ENCODE assay signal across 27 mouse cellular contexts in genomic region chr3:89107545-89107944, GRCm38 (mm10). TPM values are rescaled to one million over a fixed set of nuclear protein-coding genes. Genes with fewer than 3 reads are reported as not detected.
A peak's percentile ranks its signal among the peaks of the same experiment; 100 is the strongest.
DNase-seq lines count a peak whose midpoint lies in the region; ATAC-seq and TF ChIP-seq lines count a peak whose summit lies in the region.
"Had no signal": no experiment of that assay in that cellular context is flagged by ENCODE, and none has a peak within 500 bp of the region (broad histone marks: within the 10 kb centered on the region; RNA-seq: fewer than 3 reads in every experiment).

No protein-coding gene starts in this region.

- DNase-seq in adrenal gland, adult 2 months: peak; percentile 30
- DNase-seq in adrenal gland, postnatal 25 days: no peak
- peak; percentile 61 for DNase-seq in NIH3T3 (ENCODE audit: low read depth)
- no peak for DNase-seq in stomach, postnatal 0 days (ENCODE audit: low spot score)
- no peak for DNase-seq in heart, postnatal 10 days
- DNase-seq in left cerebral cortex, adult 2 months (ENCODE audit: extremely low spot score in 1 of 2, low spot score in 2 of 2): no peak
- DNase-seq: adrenal gland, adult 8-10 months; cerebellum, adult 11 months; cerebellum, adult 18-20 months; cerebellum, adult 8-10 months; cerebellum, adult 9-11 months; cerebellum, postnatal 14 days; cerebellum, postnatal 36 days; forebrain, postnatal 0 days had no signal

- intact Hi-C loops in heart, postnatal 10 days (cut with DNase I): loop anchor here (10.0 kb wide), 1 partner anchor 197 kb away; no protein-coding TSS in a partner anchor
- intact Hi-C loops in left cerebral cortex, adult 2 months (cut with DNase I): no loop called here

- H3K9me3 ChIP-seq in megakaryocyte, embryonic 14.5 days: no peaks in the 10 kb centered on the region
- H3K9me3 ChIP-seq in stomach, postnatal 0 days (ENCODE audit: control insufficient read depth, low read length): no peaks in the 10 kb centered on the region
- H3K9me3 ChIP-seq: embryonic facial prominence, embryonic 10.5 days; embryonic facial prominence, embryonic 12.5 days; forebrain, embryonic 13.5 days; forebrain, embryonic 15.5 days had no signal

- H3K4me1 ChIP-seq in megakaryocyte, embryonic 14.5 days: peaks cover 65% of the 10 kb centered on the region
- no peaks in the 10 kb centered on the region for H3K4me1 ChIP-seq in stomach, postnatal 0 days (replicated peaks; ENCODE audit: control insufficient read depth, insufficient read depth)
- H3K4me1 ChIP-seq: embryonic facial prominence, embryonic 12.5 days had no signal

- no peak overlapping the region for H3K4me2 ChIP-seq in stomach, postnatal 0 days (replicated peaks; ENCODE audit: low read depth)
- H3K4me2 ChIP-seq: embryonic facial prominence, embryonic 12.5 days; forebrain, embryonic 13.5 days; forebrain, embryonic 15.5 days had no signal

- H3K9ac ChIP-seq in stomach, postnatal 0 days (ENCODE audit: low read length): no peak overlapping the region
- H3K9ac ChIP-seq: embryonic facial prominence, embryonic 12.5 days; forebrain, embryonic 13.5 days; forebrain, embryonic 15.5 days; forebrain, postnatal 0 days had no signal

- TF ChIP-seq CTCF in stomach, postnatal 0 days (IDR thresholded peaks at IDR 0.05; ENCODE audit: low read depth): no peak
- TF ChIP-seq CTCF in left cerebral cortex, adult 2 months (IDR thresholded peaks at IDR 0.05): no peak

- ATAC-seq in megakaryocyte, adult 5-6 weeks (ENCODE audit: poor library complexity, severe bottlenecking): no peak
- ATAC-seq in stomach, postnatal 0 days (ENCODE audit: low FRiP score, low TSS enrichment): no peak; the same call in 1 of the 2 replicates
- ATAC-seq: forebrain, embryonic 13.5 days; forebrain, embryonic 15.5 days; forebrain, postnatal 0 days had no signal

- H3K36me3 ChIP-seq in megakaryocyte, embryonic 14.5 days (replicated peaks; ENCODE audit: low read length): no peaks in the 10 kb centered on the region
- no peaks in the 10 kb centered on the region for H3K36me3 ChIP-seq in stomach, postnatal 0 days (ENCODE audit: control insufficient read depth, insufficient read depth, low read length)
- H3K36me3 ChIP-seq: embryonic facial prominence, embryonic 10.5 days; embryonic facial prominence, embryonic 12.5 days; forebrain, embryonic 15.5 days had no signal

- H3K27me3 ChIP-seq in megakaryocyte, embryonic 14.5 days (replicated peaks): no peaks in the 10 kb centered on the region
- H3K27me3 ChIP-seq in stomach, postnatal 0 days (ENCODE audit: control insufficient read depth, insufficient read depth, low read length): no peaks in the 10 kb centered on the region
- H3K27me3 ChIP-seq: embryonic facial prominence, embryonic 12.5 days; forebrain, embryonic 13.5 days; forebrain, embryonic 15.5 days had no signal

- H3K27ac ChIP-seq in stomach, postnatal 0 days (replicated peaks): 0 out of 2 replicates have a peak overlapping the region, but pooled peaks have one; percentile 5
- H3K27ac ChIP-seq in left cerebral cortex, adult 2 months: no peak overlapping the region
- H3K27ac ChIP-seq: embryonic facial prominence, embryonic 10.5 days; embryonic facial prominence, embryonic 12.5 days; forebrain, embryonic 13.5 days; forebrain, embryonic 15.5 days had no signal

- H3K4me3 ChIP-seq in megakaryocyte, embryonic 14.5 days (replicated peaks): peak overlapping the region; percentile 15
- no peak overlapping the region for H3K4me3 ChIP-seq in stomach, postnatal 0 days (ENCODE audit: low read depth, low read length)
- H3K4me3 ChIP-seq in left cerebral cortex, adult 2 months: no peak overlapping the region
- H3K4me3 ChIP-seq: embryonic facial prominence, embryonic 10.5 days; embryonic facial prominence, embryonic 12.5 days; forebrain, embryonic 13.5 days; forebrain, embryonic 15.5 days had no signal

- TF ChIP-seq EP300 in stomach, postnatal 0 days (optimal IDR thresholded peaks at IDR 0.05): no peak

- WGBS in stomach, postnatal 0 days: 35% methylated on average over 3 of the region's 3 CpGs

RNA-seq across cellular contexts. Expression of gene Fdps, which starts 5.8 kb away (rescaled TPM):
- 100 to 1,000 TPM; 208 to 632 TPM for total RNA-seq in adrenal gland, adult 2 months (2021)
- 253 and 549 TPM in 2 replicates for polyA plus RNA-seq in adrenal gland, adult 2 months (2012; rRNA removed)
- 830 and 852 TPM in 2 replicates for total RNA-seq in adrenal gland, postnatal 25 days (2021)
- polyA plus RNA-seq in megakaryocyte, embryonic 14.5 days (2012; ENCODE audit: insufficient read depth, low replicate concordance): 48.9 and 51.3 TPM in 2 replicates
- 57.3 and 64.0 TPM in 2 replicates for total RNA-seq in megakaryocyte, adult 5-6 weeks (2015)
- 132 and 150 TPM in 2 replicates for total RNA-seq in megakaryocyte, adult 5-6 weeks (2017)
- polyA plus RNA-seq in stomach, postnatal 0 days (2015; fragmentation: Nextera tagmentation; extraction: Ambion mirVana): 372 and 379 TPM in 2 replicates
- total RNA-seq in heart, postnatal 10 days (2021): 10 to 100 TPM; 26.2 to 28.3 TPM
- total RNA-seq in left cerebral cortex, adult 2 months (2021): 10 to 100 TPM; 78.1 to 79.6 TPM

RNA-seq across cellular contexts. Expression of gene Gm43738, which starts 6.6 kb away (rescaled TPM):
- not detected for total RNA-seq in adrenal gland, adult 2 months (2021)
- polyA plus RNA-seq in adrenal gland, adult 2 months (2012; rRNA removed): not detected in 2 replicates
- total RNA-seq in adrenal gland, postnatal 25 days (2021): 0.39 TPM in 1 of 2 replicates, not detected in the other
- 14.8 and 27.6 TPM in 2 replicates for polyA plus RNA-seq in megakaryocyte, embryonic 14.5 days (2012; ENCODE audit: insufficient read depth, low replicate concordance)
- not detected in 2 replicates for total RNA-seq in megakaryocyte, adult 5-6 weeks (2015)
- total RNA-seq in megakaryocyte, adult 5-6 weeks (2017): not detected in 2 replicates
- 0.17 TPM in 1 of 2 replicates, not detected in the other for polyA plus RNA-seq in stomach, postnatal 0 days (2015; fragmentation: Nextera tagmentation; extraction: Ambion mirVana)
- not detected for total RNA-seq in heart, postnatal 10 days (2021)
- total RNA-seq in left cerebral cortex, adult 2 months (2021): not detected
- total RNA-seq: adrenal gland, adult 8-10 months; adrenal gland, postnatal 14 days; adrenal gland, postnatal 4 days; common myeloid progenitor, adult 5-6 weeks; ES-E14; forebrain, postnatal 0 days had no signal
- polyA plus RNA-seq: embryonic facial prominence, embryonic 12.5 days; embryonic facial prominence, embryonic 14.5 days; forebrain, embryonic 11.5 days; forebrain, embryonic 13.5 days; forebrain, embryonic 15.5 days; forebrain, postnatal 0 days had no signal

RNA-seq across cellular contexts. Expression of gene Rusc1, which starts 14.4 kb away (rescaled TPM):
- total RNA-seq in adrenal gland, adult 2 months (2021): 10 to 100 TPM; 23.3 to 32.5 TPM
- polyA plus RNA-seq in adrenal gland, adult 2 months (2012; rRNA removed): 56.4 and 66.6 TPM in 2 replicates
- total RNA-seq in adrenal gland, postnatal 25 days (2021): 21.6 and 30.2 TPM in 2 replicates
- polyA plus RNA-seq in megakaryocyte, embryonic 14.5 days (2012; ENCODE audit: insufficient read depth, low replicate concordance): 10.9 and 15.1 TPM in 2 replicates
- total RNA-seq in megakaryocyte, adult 5-6 weeks (2015): 11.6 and 13.7 TPM in 2 replicates
- total RNA-seq in megakaryocyte, adult 5-6 weeks (2017): 11.3 and 11.8 TPM in 2 replicates
- polyA plus RNA-seq in stomach, postnatal 0 days (2015; fragmentation: Nextera tagmentation; extraction: Ambion mirVana): 19.4 and 22.0 TPM in 2 replicates
- 10 to 100 TPM; 12.6 to 15.0 TPM for total RNA-seq in heart, postnatal 10 days (2021)
- 100 to 1,000 TPM; 189 to 199 TPM for total RNA-seq in left cerebral cortex, adult 2 months (2021)

RNA-seq across cellular contexts. Expression of gene Pklr, which starts 28.4 kb away (rescaled TPM):
- total RNA-seq in adrenal gland, adult 2 months (2021): under 1 TPM in 1 of 2 experiments, not detected in 1; 0.81 TPM
- polyA plus RNA-seq in adrenal gland, adult 2 months (2012; rRNA removed): 0.55 TPM in 1 of 2 replicates, not detected in the other
- total RNA-seq in adrenal gland, postnatal 25 days (2021): 1.6 TPM in 1 of 2 replicates, not detected in the other
- polyA plus RNA-seq in megakaryocyte, embryonic 14.5 days (2012; ENCODE audit: insufficient read depth, low replicate concordance): 0.26 TPM in 1 of 2 replicates, not detected in the other
- 1.2 and 4.0 TPM in 2 replicates for total RNA-seq in megakaryocyte, adult 5-6 weeks (2015)
- 1.4 and 8.0 TPM in 2 replicates for total RNA-seq in megakaryocyte, adult 5-6 weeks (2017)
- 6.6 and 6.8 TPM in 2 replicates for polyA plus RNA-seq in stomach, postnatal 0 days (2015; fragmentation: Nextera tagmentation; extraction: Ambion mirVana)
- not detected for total RNA-seq in heart, postnatal 10 days (2021)
- not detected for total RNA-seq in left cerebral cortex, adult 2 months (2021)
- polyA plus RNA-seq: C2C12; embryonic facial prominence, embryonic 14.5 days had no signal

RNA-seq across cellular contexts. Expression of gene Hcn3, which starts 52.5 kb away (rescaled TPM):
- 1 to 10 TPM; 2.4 to 6.6 TPM for total RNA-seq in adrenal gland, adult 2 months (2021)
- 20.9 and 34.5 TPM in 2 replicates for polyA plus RNA-seq in adrenal gland, adult 2 months (2012; rRNA removed)
- total RNA-seq in adrenal gland, postnatal 25 days (2021): 9.3 and 17.7 TPM in 2 replicates
- 0.36 and 0.68 TPM in 2 replicates for polyA plus RNA-seq in megakaryocyte, embryonic 14.5 days (2012; ENCODE audit: insufficient read depth, low replicate concordance)
- total RNA-seq in megakaryocyte, adult 5-6 weeks (2015): not detected in 2 replicates
- not detected in 2 replicates for total RNA-seq in megakaryocyte, adult 5-6 weeks (2017)
- polyA plus RNA-seq in stomach, postnatal 0 days (2015; fragmentation: Nextera tagmentation; extraction: Ambion mirVana): 0.45 and 0.71 TPM in 2 replicates
- under 1 TPM; 0.19 to 0.60 TPM for total RNA-seq in heart, postnatal 10 days (2021)
- total RNA-seq in left cerebral cortex, adult 2 months (2021): 10 to 100 TPM; 14.9 to 20.9 TPM

Comparison
In these comparisons a context has a peak if more than half of its experiments do, and no peak if none do; other contexts are left out.
1. DNase-seq: peak in adrenal gland, adult 2 months (single experiment) and NIH3T3 (single experiment); none in adrenal gland, postnatal 25 days (single experiment), stomach, postnatal 0 days (single experiment), heart, postnatal 10 days (0 of 2) and left cerebral cortex, adult 2 months (0 of 2).